Mouse (Mus musculus): ENCODE results near the gene Mybpc2.

- TF ChIP-seq TCF3 (IDR thresholded peaks at IDR 0.05; ENCODE audit: insufficient read length, low read depth) (no peak), E2F4 (IDR thresholded peaks at IDR 0.05; ENCODE audit: insufficient read depth) (peak; percentile 78), POLR2A (IDR thresholded peaks at IDR 0.05; ENCODE audit: insufficient read length, low read depth) (peak; percentile 58), CEBPB (IDR thresholded peaks at IDR 0.05; ENCODE audit: insufficient read depth, poor library complexity, severe bottlenecking) (no peak), REST (IDR thresholded peaks at IDR 0.05; ENCODE audit: insufficient read depth, insufficient read length) (no peak), MAX (IDR thresholded peaks at IDR 0.05; ENCODE audit: low read depth) (no peak), TCF12 (IDR thresholded peaks at IDR 0.05; ENCODE audit: insufficient read depth, poor library complexity, severe bottlenecking) (no peak), POLR2AphosphoS2 (IDR thresholded peaks at IDR 0.05; ENCODE audit: insufficient read length, low read depth) (peak; percentile 96), USF1 (IDR thresholded peaks at IDR 0.05; ENCODE audit: low read depth) (no peak), MYOD1 (IDR thresholded peaks at IDR 0.05; ENCODE audit: control insufficient read depth in 1 of 3, insufficient read length in 2 of 3, low read depth in 2 of 3) (no peak), MYOG (IDR thresholded peaks at IDR 0.05; ENCODE audit: control insufficient read depth in 1 of 3, insufficient read depth in 1 of 3, insufficient read length in 2 of 3, low read depth in 2 of 3) (no peak)
Observed at GRCm38 (mm10) chr7:44548497-44549087, 24.1 kb upstream of the Mybpc2 start, which contains the start of gene Pold1.
